Mouse (Mus musculus) urinary bladder, postnatal 36 days (tissue): ENCODE results near the gene Gm20431.

Experiments used
- DNase-seq, 2 experiments: peaks; one replicate each; pipeline ENCODE4 v3.0.0; 2022; ENCODE audit warnings: low spot score in 2 of 2, mixed read lengths in 1 of 2

Gm20431 gene

GRCm38 (mm10) chr2:167599195-167599594, 62.1 kb downstream of the Gm20431 start:
- no peak for DNase-seq

GRCm38 (mm10) chr2:167597492-167598186, 63.7 kb downstream of the Gm20431 start:
- peak in 1 of 2 experiments; percentile 35 for DNase-seq

DNA sequence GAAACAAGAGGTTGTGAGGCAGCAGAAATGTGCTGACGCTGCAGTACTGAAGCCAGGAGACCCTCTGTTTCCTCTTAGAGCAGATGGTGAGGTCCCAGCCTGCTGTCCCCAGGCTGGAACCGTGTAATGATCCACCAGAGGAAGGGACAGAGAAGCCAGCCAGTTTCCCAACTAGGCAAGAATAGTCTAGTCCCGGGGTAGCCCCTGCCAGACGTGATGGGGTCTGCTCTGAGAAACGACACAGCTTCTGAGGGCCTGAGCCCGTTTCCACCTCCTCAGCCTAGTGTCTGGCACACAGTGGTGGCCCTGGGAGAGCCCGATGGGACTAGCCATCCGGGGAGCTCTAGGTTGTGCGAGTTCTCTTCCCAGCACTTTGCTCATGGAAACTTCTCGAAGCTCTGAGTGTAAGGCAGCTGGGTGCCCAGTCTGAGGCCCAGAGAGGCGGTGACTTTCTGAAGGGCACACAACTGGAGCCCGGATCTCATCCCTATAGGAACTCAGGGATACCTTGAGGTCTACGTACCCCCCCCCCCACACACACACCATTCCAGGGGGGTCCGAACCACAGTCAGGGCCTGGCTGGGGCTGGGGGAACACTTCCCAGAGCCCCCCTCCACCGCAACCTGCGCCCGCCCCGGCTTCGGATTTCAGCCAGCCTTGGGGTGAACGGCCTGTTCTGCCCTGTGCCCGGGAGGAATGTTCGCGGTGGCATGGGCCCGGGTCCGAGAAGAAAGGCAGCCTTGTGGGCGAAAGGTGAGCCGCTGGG, 64.4 kb downstream of the Gm20431 start:
- no peak for DNase-seq

GRCm38 (mm10) chr2:167596262-167596661, 65.0 kb downstream of the Gm20431 start:
- DNase-seq: no peak

DNA sequence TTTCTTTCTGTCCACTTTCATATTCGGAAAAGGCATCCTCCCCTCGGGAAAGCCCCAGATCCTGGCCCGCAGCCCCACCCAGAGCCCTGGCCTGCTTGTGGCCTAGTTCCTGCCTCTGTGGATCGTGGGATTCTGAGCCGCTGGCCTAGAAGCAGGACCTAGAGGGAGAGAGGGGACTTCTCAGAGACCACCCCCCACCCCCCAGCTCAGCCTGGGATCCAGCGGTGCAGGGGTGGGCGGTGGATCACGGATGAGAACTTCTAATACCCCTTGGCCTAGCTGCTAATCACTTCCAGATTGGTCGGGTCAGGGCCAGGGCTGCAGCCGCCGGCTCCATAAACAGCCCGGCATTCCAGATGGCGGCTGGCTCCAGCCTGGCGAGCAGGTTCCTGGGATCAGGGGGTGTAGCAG, 65.5 kb downstream of the Gm20431 start:
- DNase-seq: peak in 1 of 2 experiments; percentile 49

GRCm38 (mm10) chr2:167594444-167594934, 66.8 kb downstream of the Gm20431 start:
- peak; percentile 75 to 89 for DNase-seq

- no peak for DNase-seq
These were observed 67.6 kb downstream of the Gm20431 start for GRCm38 (mm10) chr2:167593551-167594250.

GRCm38 (mm10) chr2:167588774-167589577, 72.3 kb downstream of the Gm20431 start:
- DNase-seq: peak in 1 of 2 experiments; percentile 44

DNA sequence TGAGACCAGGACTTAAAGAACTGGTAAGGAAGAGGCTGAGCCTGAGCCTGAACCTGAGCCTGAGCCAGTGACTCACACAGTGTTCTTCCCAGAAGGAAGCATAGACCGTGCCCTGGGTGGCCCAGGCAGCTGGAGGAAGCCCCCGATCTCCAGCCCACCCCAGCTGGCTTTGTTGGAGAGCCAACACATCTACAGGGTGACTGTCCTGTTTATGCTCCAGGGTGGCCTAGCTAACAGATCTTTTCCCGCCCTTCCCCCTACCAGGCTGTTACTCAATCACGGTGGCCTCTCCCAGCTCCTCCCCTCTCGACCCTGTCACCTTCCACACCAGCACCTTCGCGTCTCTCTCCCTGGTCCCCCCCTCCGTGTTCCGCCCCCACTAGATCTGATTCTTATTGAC, 74.3 kb downstream of the Gm20431 start:
- DNase-seq: no peak

GRCm38 (mm10) chr2:167586041-167586440, 75.3 kb downstream of the Gm20431 start:
- DNase-seq: peak in 1 of 2 experiments; percentile 45

DNA sequence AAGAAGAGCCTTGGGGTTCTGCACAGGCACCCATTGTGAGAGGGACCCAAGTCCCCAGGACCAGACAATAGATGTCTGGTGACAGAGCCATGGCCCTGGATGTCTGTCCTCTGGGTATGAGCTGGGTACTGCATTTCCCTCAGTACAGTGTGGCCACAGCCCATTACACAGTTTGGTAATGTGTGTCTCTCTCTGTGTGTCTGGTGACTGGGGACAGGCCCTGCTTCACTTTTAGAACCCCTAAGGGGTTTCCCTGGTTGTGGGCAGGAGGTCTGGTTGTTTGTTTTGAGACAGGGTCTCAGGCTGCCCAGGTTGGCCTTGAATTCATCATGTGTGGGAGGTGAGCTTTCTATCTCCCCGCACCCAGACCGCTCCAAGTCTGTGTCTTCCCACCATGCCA, 76.0 kb downstream of the Gm20431 start:
- DNase-seq: no peak

DNA sequence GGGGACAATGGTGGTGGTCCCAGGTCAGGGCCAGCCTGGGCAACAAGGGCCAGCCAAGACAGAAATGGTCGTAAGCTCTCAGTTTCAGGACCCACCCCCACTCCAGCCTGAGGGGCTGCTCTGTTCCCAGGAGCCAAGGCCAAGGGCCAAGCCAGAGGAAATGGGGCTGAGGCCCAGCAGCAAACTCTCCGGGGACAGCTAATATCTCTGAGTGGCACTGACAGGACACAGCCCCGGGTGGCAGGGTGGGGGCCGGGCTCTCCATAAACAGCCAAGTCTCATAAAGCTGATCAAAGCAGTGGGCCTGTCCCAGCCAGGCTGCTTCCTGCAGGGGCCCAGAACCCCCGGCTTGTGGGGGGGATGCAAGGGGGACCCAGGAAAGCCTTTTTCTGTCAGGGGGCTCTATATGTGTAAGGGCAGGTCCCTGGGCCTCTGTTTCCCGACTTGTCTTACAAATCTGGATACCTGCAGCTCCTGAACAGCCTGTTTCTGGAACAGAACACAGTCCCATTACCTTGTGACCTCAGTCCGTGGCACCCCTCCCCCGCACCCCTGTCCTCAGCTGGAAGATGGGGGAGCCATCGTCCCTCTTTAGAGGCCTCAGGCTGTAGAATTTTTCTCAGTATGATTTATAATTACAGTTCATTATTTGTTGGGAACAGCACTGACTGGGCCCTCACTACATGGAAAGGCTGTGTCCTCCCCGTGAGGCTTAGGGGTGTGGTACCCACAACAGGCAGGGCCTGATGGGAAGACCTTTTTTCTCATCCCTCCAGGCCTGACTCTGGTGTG, 77.9 kb downstream of the Gm20431 start:
- DNase-seq: no peak

GRCm38 (mm10) chr2:167578521-167578920, 82.8 kb downstream of the Gm20431 start:
- no peak for DNase-seq

DNA sequence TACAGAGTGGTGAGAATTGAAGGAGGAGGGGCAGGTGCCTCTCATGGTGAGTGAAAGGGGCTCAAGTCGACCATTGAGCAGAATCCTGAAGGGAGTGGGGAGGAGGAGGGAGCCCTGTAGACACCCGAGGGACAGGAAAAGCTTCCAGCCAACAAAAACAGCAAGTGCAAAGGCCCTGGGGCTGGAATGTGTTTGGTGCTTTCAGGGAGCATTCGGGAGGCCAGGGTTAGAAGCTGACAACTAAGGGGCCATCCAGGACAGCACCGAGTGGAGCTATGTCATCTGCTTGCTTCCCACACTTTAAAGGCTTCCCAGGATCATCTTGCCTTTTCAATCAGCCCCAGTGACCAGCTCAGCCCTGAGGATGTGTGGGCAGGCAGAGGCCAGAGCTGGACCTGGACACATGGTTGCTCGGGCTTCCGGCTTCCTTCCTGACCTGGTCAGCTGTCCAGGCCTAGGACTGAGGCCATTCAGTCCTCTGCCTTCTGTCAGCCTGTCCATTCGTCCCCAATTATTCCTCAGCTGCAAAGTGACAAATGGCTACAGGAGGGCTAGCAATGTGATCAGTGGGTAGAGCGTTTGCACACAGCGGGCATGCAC, 84.0 kb downstream of the Gm20431 start:
- no peak for DNase-seq

DNA sequence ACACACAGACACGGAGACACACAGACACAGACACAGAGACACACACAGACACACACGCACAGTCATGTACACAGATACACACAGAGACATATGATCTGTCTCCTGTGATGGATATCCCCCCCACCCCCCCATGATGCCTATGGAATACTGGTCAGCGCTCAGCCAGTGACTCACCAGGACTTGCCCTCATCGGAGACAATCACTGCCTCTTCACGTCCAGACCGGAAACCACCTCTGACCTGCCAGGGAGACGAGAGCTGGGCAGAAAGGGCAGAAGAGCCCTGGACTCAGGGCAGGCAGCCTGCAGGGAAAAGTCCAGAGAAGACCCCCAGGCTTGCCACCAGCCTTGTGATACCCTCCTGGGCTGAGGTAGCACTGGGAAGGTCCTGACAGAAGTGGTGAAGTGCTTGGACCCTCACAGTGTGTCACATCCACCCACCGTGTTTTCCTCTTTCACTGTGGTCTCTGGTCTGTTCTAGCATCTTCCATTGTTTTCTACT, 85.1 kb downstream of the Gm20431 start:
- DNase-seq: no peak

- no peak for DNase-seq
These were observed 85.7 kb downstream of the Gm20431 start for GRCm38 (mm10) chr2:167575581-167575980.

GRCm38 (mm10) chr2:167574814-167575213, 86.5 kb downstream of the Gm20431 start:
- peak; percentile 63 to 74 for DNase-seq

- DNase-seq: no peak
These were observed 89.7 kb downstream of the Gm20431 start for GRCm38 (mm10) chr2:167571442-167572220.

GRCm38 (mm10) chr2:167570815-167571214, 90.5 kb downstream of the Gm20431 start:
- DNase-seq: no peak
